Mouse (Mus musculus): ENCODE measurements around the gene Cntn5.

- no peak for TF ChIP-seq CTCF (conservative IDR thresholded peaks at IDR 0.05; ENCODE audit: low read length)
- TF ChIP-seq NANOG (IDR thresholded peaks at IDR 0.05; ENCODE audit: borderline replicate concordance, low read length), result no peak
Measured at GRCm38 (mm10) chr9:10339716-10340115, 564.9 kb downstream of the Cntn5 start.
